Mouse (Mus musculus) liver, postnatal 0 days (tissue): ENCODE results near the gene Eif2ak3.

Experiments used
- CTCF ChIP-seq: sonication (generic); IDR thresholded peaks from 2 replicates; pipeline ENCODE4 v1.5.1; 2016; ENCODE audit warnings: antibody characterized with exemption, low read depth
- EP300 ChIP-seq: IDR thresholded peaks from 2 replicates; pipeline ENCODE4 v1.6.1; 2016; ENCODE audit warnings: antibody characterized with exemption, low read depth, mild to moderate bottlenecking

DNA sequence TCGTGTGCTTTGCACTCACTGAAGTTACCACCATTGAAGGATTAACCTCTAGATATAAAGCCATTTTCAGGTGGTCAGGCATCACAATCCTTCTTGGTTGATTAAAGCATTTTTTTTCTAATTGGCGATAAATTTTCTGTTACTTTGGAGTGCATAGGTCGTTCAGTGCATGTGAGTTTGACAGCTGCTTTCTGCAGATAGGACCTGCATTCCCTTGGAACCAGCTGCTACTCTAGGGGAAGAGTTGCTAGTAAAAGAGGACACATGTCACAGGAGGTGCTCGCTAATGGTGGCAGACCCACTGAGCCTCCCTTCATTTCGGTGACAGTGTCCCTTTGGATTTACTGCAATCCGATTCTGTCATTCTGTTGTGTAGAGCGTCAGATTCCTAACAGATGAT, 28.3 kb downstream of the Eif2ak3 start:
- TF ChIP-seq CTCF (no peak), EP300 (no peak)
